ENCODE assay signal across 14 mouse cellular contexts in the genomic region with DNA sequence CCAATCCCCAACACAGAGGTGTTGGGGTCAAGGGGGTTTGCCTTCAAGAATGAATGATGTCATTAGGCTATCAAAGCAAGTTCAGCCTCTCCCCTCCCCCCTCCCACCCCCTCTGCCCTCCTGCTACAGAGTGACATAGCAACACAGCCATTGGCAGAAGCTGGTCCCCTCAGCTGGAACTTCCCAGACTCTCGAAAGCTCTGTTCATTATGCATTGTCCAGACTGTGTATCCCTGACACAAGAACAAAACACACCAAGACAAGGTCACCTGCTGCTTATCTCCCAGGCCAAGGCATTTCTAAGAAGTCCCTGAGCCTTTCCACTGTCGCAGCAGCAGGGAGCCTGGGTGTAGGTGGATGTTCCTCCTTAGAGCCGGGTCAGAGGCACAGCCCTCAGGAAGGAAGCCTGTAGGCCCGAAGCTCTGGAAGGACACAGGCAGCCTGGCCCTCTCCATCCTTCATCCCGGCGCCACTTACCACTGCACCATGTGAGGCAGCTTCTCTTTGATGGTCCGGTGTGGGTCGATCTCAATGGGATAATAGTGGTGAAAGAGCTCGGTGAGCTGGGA. TPM values are rescaled to one million over a fixed set of nuclear protein-coding genes. Genes with fewer than 3 reads are reported as not detected.
"Had no signal": no experiment of that assay in that cellular context is flagged by ENCODE, and none has a peak within 500 bp of the region (broad histone marks: within the 10 kb centered on the region; RNA-seq: fewer than 3 reads in every experiment).

No protein-coding gene starts in this region.

- DNase-seq: kidney, adult 8-10 months; kidney, postnatal 10 days; kidney, postnatal 4 days; lung, adult 2 months; lung, postnatal 36 days; thymus, postnatal 36 days had no signal

- H3K4me2 ChIP-seq: limb, embryonic 13.5 days had no signal

- H3K27ac ChIP-seq: layer of hippocampus, adult 2 months; limb, embryonic 13.5 days; liver, embryonic 14.5 days; stomach, postnatal 0 days had no signal

- H3K27me3 ChIP-seq: limb, embryonic 13.5 days had no signal

- H3K9ac ChIP-seq: limb, embryonic 13.5 days; liver, embryonic 14.5 days had no signal

- H3K9me3 ChIP-seq: limb, embryonic 13.5 days had no signal

- H3K4me3 ChIP-seq: layer of hippocampus, adult 2 months; limb, embryonic 13.5 days had no signal

- ATAC-seq: intestine, postnatal 0 days; lung, postnatal 0 days; midbrain, embryonic 16.5 days had no signal

RNA-seq across cellular contexts. Expression of a gene that starts 20.3 kb away (rescaled TPM):
- total RNA-seq: megakaryocyte progenitor cell, adult 5-6 weeks had no signal
